Mouse (Mus musculus) mouse embryonic stem cell (cell line): ENCODE measurements around the gene Igsf6.

Experiments
- in situ Hi-C, 2 experiments: fragments of 300-500 bp; cut with MboI; formaldehyde crosslinking; loops; 1 replicate in 1 of 2; 3 replicates in 1 of 2; pipeline ENCODE4 v1.14.3; 2019 to 2020; ENCODE audit warnings: low sequenced_read_pairs in 2 of 2, low pct_unique_long_range_greater_than_20kb in 1 of 2, mixed read lengths in 1 of 2; ENCODE audit not compliant: unreplicated experiment in 1 of 2

Igsf6 gene

GRCm38 (mm10) chr7:121018778-121019177 is 55.6 kb downstream of the Igsf6 start:
- in situ Hi-C loops, result no loop called here

GRCm38 (mm10) chr7:121014486-121014885 is 59.9 kb downstream of the Igsf6 start:
- in situ Hi-C loops, result no loop called here
